Mouse (Mus musculus): Measurements from ENCODE around the gene Vmn1r221. TPM values are rescaled to one million over a fixed set of nuclear protein-coding genes. Genes with fewer than 3 reads are reported as not detected.
"Not testable (repeated sequence)": the region's sequence is repeated elsewhere in the genome, so short reads cannot be mapped to it uniquely, and the experiment has no call there.

The Vmn1r221 gene
- polyA plus RNA-seq (2015; fragmentation: Nextera tagmentation; extraction: Ambion mirVana), result not detected in 2 replicates

GRCm38 (mm10) chr13:23213827-23214226 is at the start of gene Vmn1r221:
Vmn1r221 (plus strand) TSS chr13:23214127.
- H3K9me3 ChIP-seq (replicated peaks; ENCODE audit: control insufficient read depth, low read length, poor library complexity, severe bottlenecking); H3K36me3 ChIP-seq (ENCODE audit: control insufficient read depth, insufficient read depth, low read length); H3K4me1 ChIP-seq (ENCODE audit: control insufficient read depth, insufficient read depth, low read length); ATAC-seq; H3K27ac ChIP-seq (ENCODE audit: low read length); H3K4me2 ChIP-seq (ENCODE audit: low read length); H3K4me3 ChIP-seq (ENCODE audit: low read depth, low read length); H3K9ac ChIP-seq (ENCODE audit: low read depth, low read length); H3K27me3 ChIP-seq (ENCODE audit: control insufficient read depth, insufficient read depth, low read depth, low read length): not testable (repeated sequence)
- 93% methylated on average over 2 of the region's 2 CpGs for WGBS

- not testable (repeated sequence) for H3K4me1 ChIP-seq (ENCODE audit: control insufficient read depth, insufficient read depth, low read length); H3K27ac ChIP-seq (ENCODE audit: low read length); H3K4me3 ChIP-seq (ENCODE audit: low read depth, low read length); H3K27me3 ChIP-seq (ENCODE audit: control insufficient read depth, insufficient read depth, low read depth, low read length); H3K4me2 ChIP-seq (ENCODE audit: low read length); H3K9ac ChIP-seq (ENCODE audit: low read depth, low read length); H3K36me3 ChIP-seq (ENCODE audit: control insufficient read depth, insufficient read depth, low read length); H3K9me3 ChIP-seq (replicated peaks; ENCODE audit: control insufficient read depth, low read length, poor library complexity, severe bottlenecking); ATAC-seq
- WGBS, result 87% methylated on average over 4 of the region's 4 CpGs
Measured at GRCm38 (mm10) chr13:23166471-23166870, 47.5 kb upstream of the Vmn1r221 start.

GRCm38 (mm10) chr13:23187875-23188274 is 26.1 kb upstream of the Vmn1r221 start, which contains the start of gene Vmn1r220:
Vmn1r220 (minus strand) TSS chr13:23187975.
- Histone ChIP-seq H3K9ac (ENCODE audit: low read depth, low read length) (no peak within 1 kb of the TSS), H3K27ac (ENCODE audit: low read length) (no peak within 1 kb of the TSS), H3K27me3 (ENCODE audit: control insufficient read depth, insufficient read depth, low read depth, low read length) (no peaks in the 10 kb centered on the region), H3K36me3 (ENCODE audit: control insufficient read depth, insufficient read depth, low read length) (no peaks in the 10 kb centered on the region), H3K4me3 (ENCODE audit: low read depth, low read length) (no peak within 1 kb of the TSS), H3K4me1 (ENCODE audit: control insufficient read depth, insufficient read depth, low read length) (no peaks in the 10 kb centered on the region), H3K9me3 (replicated peaks; ENCODE audit: control insufficient read depth, low read length, poor library complexity, severe bottlenecking) (no peaks in the 10 kb centered on the region), H3K4me2 (ENCODE audit: low read length) (no peak within 1 kb of the TSS)
- WGBS, result 85% methylated on average over 2 of the region's 2 CpGs
- no peak for ATAC-seq

GRCm38 (mm10) chr13:23203885-23204284 is 10.0 kb upstream of the Vmn1r221 start:
- not testable (repeated sequence) for H3K4me3 ChIP-seq (ENCODE audit: low read depth, low read length); H3K27me3 ChIP-seq (ENCODE audit: control insufficient read depth, insufficient read depth, low read depth, low read length); ATAC-seq; H3K27ac ChIP-seq (ENCODE audit: low read length); H3K9me3 ChIP-seq (replicated peaks; ENCODE audit: control insufficient read depth, low read length, poor library complexity, severe bottlenecking); H3K4me2 ChIP-seq (ENCODE audit: low read length); H3K9ac ChIP-seq (ENCODE audit: low read depth, low read length); H3K4me1 ChIP-seq (ENCODE audit: control insufficient read depth, insufficient read depth, low read length); H3K36me3 ChIP-seq (ENCODE audit: control insufficient read depth, insufficient read depth, low read length)
- 75% methylated on average over 1 of the region's 1 CpGs for WGBS

GRCm38 (mm10) chr13:23235847-23236246 is 21.9 kb downstream of the Vmn1r221 start, which contains the start of gene Vmn1r222:
Vmn1r222 (minus strand) TSS chr13:23235947.
- ATAC-seq; H3K27ac ChIP-seq (ENCODE audit: low read length); H3K4me1 ChIP-seq (ENCODE audit: control insufficient read depth, insufficient read depth, low read length); H3K36me3 ChIP-seq (ENCODE audit: control insufficient read depth, insufficient read depth, low read length); H3K27me3 ChIP-seq (ENCODE audit: control insufficient read depth, insufficient read depth, low read depth, low read length); H3K4me3 ChIP-seq (ENCODE audit: low read depth, low read length); H3K9me3 ChIP-seq (replicated peaks; ENCODE audit: control insufficient read depth, low read length, poor library complexity, severe bottlenecking); H3K4me2 ChIP-seq (ENCODE audit: low read length); H3K9ac ChIP-seq (ENCODE audit: low read depth, low read length): not testable (repeated sequence)

- not testable (repeated sequence) for ATAC-seq; H3K36me3 ChIP-seq (ENCODE audit: control insufficient read depth, insufficient read depth, low read length); H3K9me3 ChIP-seq (replicated peaks; ENCODE audit: control insufficient read depth, low read length, poor library complexity, severe bottlenecking); H3K9ac ChIP-seq (ENCODE audit: low read depth, low read length); H3K27ac ChIP-seq (ENCODE audit: low read length); H3K4me2 ChIP-seq (ENCODE audit: low read length); H3K27me3 ChIP-seq (ENCODE audit: control insufficient read depth, insufficient read depth, low read depth, low read length); H3K4me1 ChIP-seq (ENCODE audit: control insufficient read depth, insufficient read depth, low read length); H3K4me3 ChIP-seq (ENCODE audit: low read depth, low read length)
- 100% methylated on average over 1 of the region's 1 CpGs for WGBS
Measured at GRCm38 (mm10) chr13:23246834-23247233, 32.9 kb downstream of the Vmn1r221 start, which contains the start of gene Vmn1r223. Vmn1r223 (plus strand) TSS chr13:23247134.

GRCm38 (mm10) chr13:23258546-23259048 is 44.7 kb downstream of the Vmn1r221 start:
- Histone ChIP-seq H3K4me3 (ENCODE audit: low read depth, low read length) (no peak overlapping the region), H3K4me2 (ENCODE audit: low read length) (no peak overlapping the region), H3K4me1 (ENCODE audit: control insufficient read depth, insufficient read depth, low read length) (no peaks in the 10 kb centered on the region), H3K9ac (ENCODE audit: low read depth, low read length) (no peak overlapping the region), H3K9me3 (replicated peaks; ENCODE audit: control insufficient read depth, low read length, poor library complexity, severe bottlenecking) (no peaks in the 10 kb centered on the region), H3K27me3 (ENCODE audit: control insufficient read depth, insufficient read depth, low read depth, low read length) (no peaks in the 10 kb centered on the region), H3K27ac (ENCODE audit: low read length) (no peak overlapping the region), H3K36me3 (ENCODE audit: control insufficient read depth, insufficient read depth, low read length) (no peaks in the 10 kb centered on the region)
- 86% methylated on average over 2 of the region's 2 CpGs for WGBS
- no peak for ATAC-seq

GRCm38 (mm10) chr13:23268606-23269005 is 54.7 kb downstream of the Vmn1r221 start:
- WGBS, result 83% methylated on average over 3 of the region's 3 CpGs
- not testable (repeated sequence) for H3K27me3 ChIP-seq (ENCODE audit: control insufficient read depth, insufficient read depth, low read depth, low read length); H3K9me3 ChIP-seq (replicated peaks; ENCODE audit: control insufficient read depth, low read length, poor library complexity, severe bottlenecking); H3K4me3 ChIP-seq (ENCODE audit: low read depth, low read length); H3K4me1 ChIP-seq (ENCODE audit: control insufficient read depth, insufficient read depth, low read length); H3K27ac ChIP-seq (ENCODE audit: low read length); H3K36me3 ChIP-seq (ENCODE audit: control insufficient read depth, insufficient read depth, low read length); ATAC-seq; H3K4me2 ChIP-seq (ENCODE audit: low read length); H3K9ac ChIP-seq (ENCODE audit: low read depth, low read length)

GRCm38 (mm10) chr13:23269127-23269526 is 55.2 kb downstream of the Vmn1r221 start:
- peak overlapping the region; percentile 44 for H3K4me2 ChIP-seq (ENCODE audit: low read length)
- ATAC-seq, result peak; percentile 88
- peak overlapping the region; percentile 43; the same call in 1 of the 2 replicates for H3K4me3 ChIP-seq (ENCODE audit: low read depth, low read length)
- H3K9me3 ChIP-seq (replicated peaks; ENCODE audit: control insufficient read depth, low read length, poor library complexity, severe bottlenecking); H3K9ac ChIP-seq (ENCODE audit: low read depth, low read length); H3K27ac ChIP-seq (ENCODE audit: low read length); H3K36me3 ChIP-seq (ENCODE audit: control insufficient read depth, insufficient read depth, low read length); H3K4me1 ChIP-seq (ENCODE audit: control insufficient read depth, insufficient read depth, low read length); H3K27me3 ChIP-seq (ENCODE audit: control insufficient read depth, insufficient read depth, low read depth, low read length): not testable (repeated sequence)
- WGBS, result 46% methylated on average over 4 of the region's 4 CpGs
